Mouse (Mus musculus) adrenal gland, postnatal 36 days (tissue): Measurements from ENCODE around the gene Zfp358. TPM values are rescaled to one million over a fixed set of nuclear protein-coding genes. Genes with fewer than 3 reads are reported as not detected.

Experiments used
- DNase-seq, 2 experiments: peaks; one replicate each; pipeline ENCODE4 v3.0.0; 2021; ENCODE audit warnings: mixed read lengths in 1 of 2
- long read RNA-seq, 2 experiments: library from polyadenylated mRNA; stranded (forward); transcript quantifications; one replicate each; pipeline ENCODE4 v2.0.0; 2021; ENCODE audit warnings: borderline sequencing depth in 2 of 2
- total RNA-seq, 2 experiments: library from RNA; stranded (reverse); gene quantifications; 2 replicates each; pipeline ENCODE4 v1.2.3; 2021

Gene Zfp358
- total RNA-seq = 10 to 100 TPM; 18.3 to 22.3 TPM
- long read RNA-seq, experiment 1, transcript Zfp358-203 (1 exons, 2,200 nt) = minor isoform, 5 of 21 reads
- long read RNA-seq, experiment 1, transcript Zfp358-201 (2 exons, 1,999 nt) = major isoform, 16 of 21 reads
- long read RNA-seq, experiment 1, partial matches to known transcripts = 0 of 21 reads
- long read RNA-seq, experiment 1, other reads (novel, unspliced or antisense) = 0 of 21 reads
- long read RNA-seq, experiment 2, transcript Zfp358-201 (2 exons, 1,999 nt) = major isoform, 12 of 13 reads
- long read RNA-seq, experiment 2, partial matches to known transcripts = 0 of 13 reads
- long read RNA-seq, experiment 2, other reads (novel, unspliced or antisense) = 0 of 13 reads

DNA sequence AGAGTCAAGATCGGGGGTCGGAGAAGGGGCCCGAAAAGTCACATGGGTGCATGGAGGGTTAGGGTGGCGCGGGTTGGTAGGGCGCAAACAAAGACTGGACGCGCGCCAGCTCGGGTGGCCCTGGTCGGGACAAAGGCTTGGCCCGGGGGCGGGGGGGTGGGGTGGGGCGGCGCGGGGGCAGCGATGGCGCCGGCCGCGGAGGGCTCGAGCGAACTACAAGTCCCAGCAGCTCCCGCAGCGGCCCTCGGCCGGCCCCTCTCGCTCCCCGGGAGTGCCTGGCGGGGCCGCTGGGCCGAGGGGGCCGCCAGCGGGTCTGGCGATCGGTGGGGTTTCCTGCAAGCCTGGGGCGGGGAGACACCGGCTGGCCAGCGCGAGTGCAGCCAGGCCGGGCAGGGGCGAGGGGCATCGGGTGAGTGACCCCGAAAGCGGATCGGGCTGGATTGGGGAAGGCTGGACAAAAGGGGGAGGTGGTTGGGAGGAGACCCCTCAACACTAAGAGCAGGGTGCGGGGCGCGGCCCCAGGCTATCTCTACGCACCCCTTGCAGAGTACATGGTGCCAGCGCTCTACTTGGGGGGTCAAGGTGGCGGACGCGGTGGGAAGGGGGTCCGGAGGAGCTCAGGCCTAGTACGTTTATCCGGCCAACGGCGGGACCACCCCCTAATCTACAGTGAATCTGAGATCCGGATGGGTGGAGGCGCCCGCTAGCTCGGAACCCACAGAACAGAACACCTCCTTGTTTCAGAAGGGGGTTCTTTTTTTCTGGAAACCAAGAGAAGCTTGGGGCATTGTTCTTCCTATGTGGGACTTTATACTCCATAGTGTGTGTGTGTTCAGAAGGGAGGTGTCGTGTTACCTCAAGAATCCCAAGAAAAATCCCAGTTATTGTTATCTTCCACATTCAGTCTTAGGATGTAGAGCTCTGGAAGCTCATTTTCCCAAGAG is at the start of gene Zfp358:
Gene Zfp358 (plus strand): TSS at position 238 of the 944 bp plus-strand sequence.
- DNase-seq = peak; percentile 82 to 90

DNA sequence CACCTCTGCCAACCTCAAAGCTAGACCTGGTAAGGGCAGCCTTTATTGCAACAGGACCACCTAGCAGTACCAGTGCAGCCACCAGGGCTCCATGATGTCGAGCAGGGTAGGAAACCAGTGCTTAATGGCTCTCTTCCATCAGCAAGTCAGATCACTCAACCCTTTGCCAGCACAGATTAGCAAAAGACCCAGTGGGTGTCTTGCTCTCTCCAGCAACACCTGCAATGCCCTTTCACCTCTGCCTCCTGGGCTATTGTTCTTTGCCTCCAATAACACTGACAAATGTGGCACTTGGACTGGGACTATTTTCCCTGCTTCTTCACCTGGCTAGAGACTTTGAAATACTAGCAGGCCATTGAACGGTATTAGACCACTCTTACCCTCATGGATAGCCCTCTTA is 43.7 kb upstream of the Zfp358 start:
- no peak for DNase-seq

DNA sequence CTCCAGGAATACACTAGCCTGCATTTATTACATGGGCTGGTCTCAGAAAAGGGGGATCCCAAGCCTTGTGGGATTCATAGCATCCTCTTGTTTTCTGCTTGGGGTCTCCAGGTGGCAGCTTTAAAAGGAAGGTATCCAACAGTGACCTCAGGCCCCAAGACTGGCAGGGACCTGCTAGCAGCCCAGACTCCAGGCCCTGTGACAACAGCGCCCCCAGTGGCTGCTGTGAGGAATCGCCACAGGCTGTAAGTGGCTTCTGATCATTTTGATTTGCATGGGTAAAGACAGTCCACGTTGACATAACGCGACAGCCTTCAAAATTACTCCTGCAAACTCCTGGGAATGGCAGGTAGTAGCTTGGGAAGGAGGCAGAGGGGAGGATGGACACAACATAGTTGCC is 42.3 kb upstream of the Zfp358 start:
- DNase-seq = peak; percentile 66 to 80

DNA sequence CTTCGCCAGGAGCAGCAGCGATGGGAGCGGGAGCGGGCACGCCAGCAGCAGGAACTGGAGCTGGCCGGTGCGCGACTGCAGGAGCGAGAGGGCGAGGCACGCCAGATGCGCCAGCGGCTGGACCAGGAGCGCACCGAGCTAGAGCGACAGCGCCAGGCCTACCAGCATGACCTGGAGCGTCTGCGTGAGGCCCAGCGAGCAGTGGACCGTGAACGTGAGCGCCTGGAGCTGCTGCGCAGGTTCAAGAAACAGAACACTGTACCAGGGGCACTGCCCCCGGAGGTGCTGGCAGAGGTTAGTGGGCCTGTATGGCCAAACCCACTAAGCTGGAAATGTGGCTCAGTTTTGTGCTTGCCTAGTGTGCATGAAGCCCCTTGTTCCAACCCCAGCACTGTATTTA is 40.9 kb upstream of the Zfp358 start:
- DNase-seq = no peak

DNA sequence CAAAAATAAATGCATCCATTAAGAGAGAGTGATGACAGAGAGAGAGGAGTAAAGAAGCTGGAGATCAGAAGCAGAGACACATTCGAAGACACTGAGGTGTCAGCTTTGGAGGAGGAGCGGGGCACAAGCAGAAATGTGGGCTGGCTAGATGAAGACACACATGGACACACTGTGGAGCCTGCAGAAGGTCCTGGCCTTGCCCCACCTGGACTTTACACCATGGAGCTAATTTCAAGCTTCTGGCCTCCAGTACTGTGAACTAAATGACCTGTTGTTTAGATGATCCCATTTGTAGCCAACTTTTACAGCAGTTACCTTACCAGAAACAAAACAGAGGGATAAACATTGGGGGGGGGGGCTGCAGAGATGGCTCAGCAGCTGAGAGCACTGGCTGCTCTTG is 29.7 kb upstream of the Zfp358 start:
- DNase-seq = no peak

DNA sequence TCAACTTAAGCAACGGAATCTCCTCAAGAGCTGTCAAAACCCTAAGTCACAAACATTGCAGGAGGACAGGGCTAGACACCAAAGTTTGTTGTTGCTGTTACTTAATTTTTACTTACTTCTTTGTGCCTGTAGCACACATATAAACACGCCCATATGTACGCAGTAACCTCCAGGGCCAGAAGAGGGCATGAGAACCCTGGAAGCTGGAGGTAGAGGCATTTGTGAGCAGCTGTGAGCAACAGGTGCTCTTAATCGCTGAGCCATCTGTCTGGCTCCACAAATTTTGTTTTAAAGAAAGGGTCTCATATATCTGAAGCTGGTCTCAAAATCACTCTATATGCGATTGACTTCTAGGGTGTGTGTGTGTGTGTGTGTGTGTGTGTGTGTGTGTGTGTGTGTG is 28.6 kb upstream of the Zfp358 start:
- DNase-seq = peak; percentile 27 to 29

DNA sequence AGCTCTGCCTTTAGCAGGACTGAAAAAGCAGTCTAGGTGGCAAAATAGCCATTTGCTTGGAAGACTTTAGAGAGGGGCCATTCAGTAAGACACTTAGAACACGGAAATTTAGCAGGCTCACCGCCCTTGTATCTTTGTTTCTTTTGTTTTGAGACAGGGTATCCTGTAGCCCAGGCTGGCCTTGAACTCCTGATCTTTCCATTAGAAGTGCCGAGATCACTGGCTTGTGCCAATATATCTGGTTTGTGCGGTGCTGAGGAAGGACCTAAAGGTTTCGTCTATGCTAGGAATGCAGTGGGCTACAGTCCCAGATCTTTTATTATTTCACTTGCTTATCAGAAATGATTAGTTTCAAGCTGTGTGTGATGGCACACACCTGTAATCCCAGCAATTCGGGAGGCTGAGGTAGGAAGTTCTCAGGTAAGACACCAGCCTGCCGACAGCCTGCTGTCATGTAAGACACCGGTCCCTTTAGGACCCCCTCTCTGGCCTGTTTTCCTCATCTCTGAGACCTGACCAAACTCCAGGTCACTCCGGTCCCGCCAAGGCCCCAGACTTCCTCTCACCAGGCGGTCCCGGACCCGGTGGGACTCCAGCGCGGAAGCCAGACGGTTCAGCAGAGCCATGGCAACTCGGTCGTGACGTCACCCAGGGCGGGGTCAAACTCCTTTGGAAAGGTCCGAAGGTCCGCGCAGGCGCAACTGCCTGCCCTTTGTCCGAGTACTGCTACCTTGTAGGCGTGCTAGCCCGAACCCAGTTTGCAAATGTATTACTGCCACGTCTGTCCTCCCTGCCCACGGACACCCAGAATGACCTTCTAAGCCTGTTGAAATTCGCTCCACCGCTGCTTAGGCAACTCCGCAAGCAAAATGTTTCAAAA is 25.7 kb upstream of the Zfp358 start, which contains the start of gene Pex11g:
Gene Pex11g (minus strand): TSS at position 675 of the 880 bp plus-strand sequence.
- peak; percentile 100 for DNase-seq

DNA sequence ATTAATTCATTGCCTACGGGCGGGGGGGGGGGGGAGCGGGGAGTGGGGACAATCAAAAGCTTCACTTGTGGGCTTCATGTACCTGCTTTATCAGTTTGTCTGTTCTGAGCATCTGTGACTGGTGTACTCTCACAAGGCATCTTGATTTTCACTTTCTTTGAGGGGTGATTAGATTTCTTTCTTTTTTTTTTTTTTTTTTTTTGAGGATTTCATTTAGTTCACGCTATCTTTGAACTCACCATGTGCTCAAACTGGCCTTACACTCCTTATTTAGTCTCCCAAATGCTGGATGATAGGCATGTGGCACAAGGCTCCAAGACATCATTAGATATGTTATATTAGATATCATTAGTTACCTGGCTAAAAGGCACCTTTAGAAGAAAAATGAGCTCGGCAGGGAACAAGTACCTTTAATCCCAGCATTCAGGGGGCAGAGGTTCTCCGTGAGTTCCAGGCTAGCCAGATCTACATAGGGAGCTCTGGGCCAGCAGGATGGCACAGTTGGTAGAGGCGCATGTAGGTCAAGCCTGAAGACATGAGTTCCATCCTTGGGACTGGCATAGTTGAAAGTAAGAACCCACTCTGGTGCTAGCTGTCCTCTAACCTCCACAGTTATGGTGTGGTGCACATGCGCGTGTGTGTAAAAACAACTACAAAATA is 24.9 kb upstream of the Zfp358 start:
- DNase-seq = no peak

DNA sequence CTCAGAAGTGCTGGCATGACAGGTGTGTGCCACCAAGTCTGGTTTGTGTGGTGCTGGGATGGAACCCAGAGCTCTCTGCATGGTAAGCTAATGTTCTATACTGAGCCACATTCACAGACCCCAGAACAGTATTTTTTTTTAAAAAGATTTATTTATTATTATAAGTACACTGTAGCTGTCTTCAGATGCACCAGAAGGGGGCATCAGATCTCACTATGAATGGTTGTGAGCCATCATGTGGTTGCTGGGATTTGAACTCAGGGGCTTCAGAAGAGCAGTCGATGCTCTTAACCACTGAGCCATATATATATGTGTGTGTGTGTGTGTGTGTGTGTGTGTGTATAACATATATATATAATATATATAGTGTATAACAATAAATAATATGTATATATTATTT is 24.1 kb upstream of the Zfp358 start:
- no peak for DNase-seq

DNA sequence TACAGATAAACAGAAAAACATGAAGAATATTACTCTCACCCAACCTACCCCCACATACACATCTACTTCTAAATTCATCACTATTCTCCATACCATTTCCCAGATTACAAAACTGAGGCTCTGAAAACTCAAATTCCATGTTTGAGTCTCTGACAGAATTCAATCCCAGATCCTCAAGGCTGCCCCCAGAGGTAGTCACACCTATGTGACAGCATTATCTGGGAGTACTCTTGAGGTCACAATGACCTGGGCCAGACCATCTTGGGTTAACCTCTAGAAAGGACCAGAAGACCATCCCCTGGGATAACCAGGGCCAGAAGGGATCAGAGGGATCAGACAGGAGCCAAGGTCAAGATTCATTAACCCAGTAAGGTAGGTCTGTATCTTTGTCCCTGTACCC is 22.4 kb upstream of the Zfp358 start, which contains the start of gene Tex45:
Gene Tex45 (plus strand): TSS at position 301 of the 400 bp plus-strand sequence.
- no peak for DNase-seq

DNA sequence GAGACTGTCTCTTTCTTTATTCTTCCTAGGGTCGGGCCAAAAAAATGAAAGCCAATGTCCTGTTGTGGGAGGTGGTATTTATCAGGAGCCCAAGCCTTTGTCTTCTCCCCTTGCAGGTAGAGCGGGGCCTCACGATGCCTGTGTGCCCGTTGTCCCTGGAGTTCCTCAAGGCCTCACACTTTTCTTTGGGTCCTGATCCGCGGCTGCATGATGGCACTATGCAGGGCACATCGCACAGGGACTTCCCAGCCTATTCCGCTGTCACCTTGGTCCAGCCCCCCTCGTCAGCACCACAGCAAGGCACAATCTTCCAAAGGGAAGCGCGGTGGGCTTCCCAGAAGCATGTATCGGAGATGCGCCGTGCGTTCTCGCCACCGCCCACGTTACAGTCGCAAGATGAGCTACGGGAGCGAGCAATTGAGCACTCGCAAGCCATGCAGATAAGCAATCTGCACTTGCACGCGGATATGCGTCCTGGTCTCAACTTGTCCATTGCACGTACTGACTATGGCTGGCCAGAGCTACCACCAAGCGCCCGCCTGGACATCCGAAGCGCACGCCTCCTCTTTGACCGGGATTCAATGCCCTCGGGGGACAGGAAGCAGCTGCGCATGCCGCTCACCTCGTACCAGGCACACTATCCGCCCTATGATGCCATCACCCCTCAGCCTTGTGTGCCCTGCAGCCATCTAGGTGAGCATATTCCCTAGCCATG is 17.1 kb upstream of the Zfp358 start:
- DNase-seq = no peak

DNA sequence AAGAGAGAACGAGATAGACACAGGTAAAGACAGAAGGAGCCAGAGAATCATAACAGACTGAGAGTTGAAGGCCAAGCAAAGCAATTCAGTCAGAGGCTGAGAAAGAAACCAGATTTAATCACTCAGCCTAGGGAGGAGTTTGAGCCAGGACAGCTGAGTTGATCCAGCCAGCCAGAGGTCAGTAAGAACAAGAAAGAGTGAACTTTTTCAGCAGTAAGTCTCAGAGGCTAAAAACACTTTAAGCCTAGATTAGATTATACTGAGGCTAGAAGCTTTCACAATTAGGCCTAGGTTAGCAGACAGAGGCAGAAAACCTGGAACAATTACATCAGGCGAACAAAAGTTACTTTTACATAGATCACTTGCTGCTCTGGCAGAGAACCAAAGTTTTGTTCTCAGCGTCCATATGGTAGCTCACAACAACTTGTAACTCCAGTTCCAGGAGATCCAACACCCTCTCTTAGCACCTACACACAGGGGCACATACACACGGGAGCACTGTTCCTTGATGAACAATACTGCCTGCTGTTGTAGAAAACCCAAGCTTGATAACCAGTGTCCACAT is 12.6 kb upstream of the Zfp358 start:
- no peak for DNase-seq

DNA sequence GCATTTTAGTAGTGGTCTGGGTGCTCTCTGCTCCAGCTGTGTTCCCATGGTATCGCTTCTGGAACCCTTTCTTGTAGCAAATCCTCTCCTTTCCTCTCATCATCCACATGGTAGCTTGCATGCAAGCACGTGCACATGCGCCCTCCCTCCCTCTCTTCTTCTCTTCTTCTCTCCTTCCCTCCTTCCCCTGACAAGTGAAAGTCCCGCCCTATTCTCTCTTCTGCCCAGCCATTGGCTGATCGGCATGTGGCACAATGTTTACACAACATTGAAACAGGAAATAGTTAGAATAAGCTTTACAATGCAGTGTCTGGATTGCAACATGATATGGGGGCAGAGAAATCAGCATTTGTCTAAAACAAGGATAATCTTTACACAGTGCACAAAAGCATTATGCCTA is 11.3 kb upstream of the Zfp358 start:
- DNase-seq = no peak

DNA sequence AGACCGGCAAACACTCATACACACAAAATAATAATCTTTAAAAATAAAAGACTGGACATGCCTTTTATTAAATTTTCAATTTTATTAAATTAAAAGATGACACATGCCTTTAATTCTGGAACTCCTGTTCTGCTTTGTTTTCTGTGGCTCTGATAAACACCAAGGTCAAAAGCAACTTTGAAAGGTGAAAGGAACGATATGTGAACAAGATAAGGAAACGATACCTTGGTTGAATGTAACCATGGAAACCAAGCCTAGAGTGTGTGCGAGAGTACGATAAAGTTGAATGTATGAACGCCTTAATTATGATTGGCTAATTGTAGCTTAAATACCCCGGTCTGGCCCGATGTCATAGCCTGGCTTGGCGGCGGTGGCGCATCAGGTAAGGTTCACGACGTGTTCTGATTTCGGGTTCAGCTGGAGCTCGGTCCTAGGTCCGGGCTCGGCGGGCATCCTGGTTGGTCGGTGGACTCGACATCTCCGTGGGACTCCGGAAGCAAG is 10.6 kb upstream of the Zfp358 start:
- DNase-seq = no peak

DNA sequence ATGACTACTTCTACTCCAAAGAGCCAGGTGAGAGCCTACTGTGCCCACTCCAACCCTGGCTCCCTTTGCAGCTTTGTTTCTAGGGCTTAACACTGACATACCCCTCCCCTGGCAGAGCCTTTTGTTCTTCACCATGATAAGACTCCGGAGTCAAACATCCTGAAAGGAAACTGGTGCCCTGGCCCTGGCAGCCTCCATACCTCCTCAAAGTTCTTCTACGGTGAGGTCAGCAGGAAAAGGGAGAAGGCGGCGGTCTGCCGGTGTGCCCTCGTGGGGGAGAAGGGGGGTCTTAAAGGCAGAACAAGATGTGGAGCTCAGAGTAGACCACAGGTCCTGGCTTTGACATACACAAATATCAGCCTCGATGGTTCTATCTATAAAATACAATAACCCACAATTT is 9.4 kb upstream of the Zfp358 start:
- DNase-seq = no peak

DNA sequence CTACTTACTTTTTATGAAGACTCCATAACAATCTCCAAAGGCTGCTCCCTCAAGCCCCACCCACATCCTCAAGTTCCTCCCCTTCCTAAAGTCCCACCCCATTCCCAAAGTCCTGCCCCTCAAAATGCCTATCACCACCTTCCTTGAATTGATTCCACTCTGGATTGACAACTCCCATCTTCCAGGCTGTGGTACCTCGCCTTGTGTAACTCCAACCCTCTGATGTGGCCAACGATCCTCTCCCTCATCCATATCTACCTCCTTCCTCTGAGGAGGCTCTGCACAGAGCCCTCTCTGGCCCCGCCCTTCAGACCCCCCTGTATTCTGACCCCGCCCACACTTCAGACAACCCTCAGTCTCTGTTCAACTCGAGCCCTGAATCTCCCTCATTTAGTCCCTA is 7.7 kb upstream of the Zfp358 start:
- no peak for DNase-seq

DNA sequence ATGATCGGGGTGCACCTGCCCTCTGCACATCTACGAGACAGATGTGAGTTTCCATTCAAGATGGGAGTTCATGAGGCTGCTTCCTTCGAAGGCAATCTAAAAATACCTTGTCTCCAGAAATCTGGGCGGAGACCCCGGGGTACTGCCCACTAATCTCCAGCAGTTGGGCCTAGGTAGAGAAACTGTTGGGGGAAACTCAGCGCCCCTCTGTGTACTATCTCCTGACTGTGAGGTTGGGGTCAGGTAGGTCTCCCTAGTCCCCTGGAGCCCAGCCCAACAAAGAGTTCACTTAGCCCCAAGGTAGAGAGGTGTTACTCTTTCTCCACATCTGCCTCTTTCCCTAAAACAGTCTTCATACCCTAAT is 889 bp downstream of the Zfp358 start:
- no peak for DNase-seq

DNA sequence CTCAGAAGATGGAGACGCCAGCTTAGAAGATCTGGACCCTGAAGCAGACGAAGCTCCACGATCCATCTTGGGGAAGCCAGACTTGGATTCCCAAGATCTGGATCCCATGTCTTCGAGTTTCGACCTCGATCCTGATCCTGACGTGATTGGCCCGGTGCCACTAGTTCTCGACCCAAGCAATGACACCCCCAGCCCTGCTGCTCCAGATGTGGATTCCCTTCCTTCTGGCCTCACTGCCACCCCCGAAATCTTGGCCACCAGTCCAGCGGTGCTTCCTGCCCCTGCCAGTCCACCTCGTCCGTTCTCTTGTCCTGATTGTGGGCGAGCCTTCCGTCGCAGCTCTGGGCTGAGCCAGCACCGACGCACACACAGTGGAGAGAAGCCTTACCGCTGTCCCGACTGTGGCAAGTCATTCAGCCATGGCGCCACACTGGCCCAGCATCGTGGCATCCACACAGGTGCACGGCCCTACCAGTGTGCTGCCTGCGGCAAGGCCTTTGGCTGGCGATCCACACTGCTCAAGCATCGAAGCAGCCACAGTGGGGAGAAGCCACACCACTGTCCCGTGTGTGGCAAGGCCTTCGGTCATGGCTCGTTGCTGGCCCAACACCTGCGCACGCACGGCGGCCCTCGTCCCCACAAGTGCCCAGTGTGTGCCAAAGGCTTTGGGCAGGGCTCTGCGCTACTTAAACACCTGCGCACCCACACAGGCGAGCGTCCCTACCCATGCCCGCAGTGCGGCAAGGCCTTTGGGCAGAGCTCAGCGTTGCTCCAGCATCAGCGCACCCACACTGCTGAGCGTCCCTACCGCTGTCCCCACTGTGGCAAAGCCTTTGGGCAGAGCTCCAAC is 2.9 kb downstream of the Zfp358 start:
- no peak for DNase-seq

DNA sequence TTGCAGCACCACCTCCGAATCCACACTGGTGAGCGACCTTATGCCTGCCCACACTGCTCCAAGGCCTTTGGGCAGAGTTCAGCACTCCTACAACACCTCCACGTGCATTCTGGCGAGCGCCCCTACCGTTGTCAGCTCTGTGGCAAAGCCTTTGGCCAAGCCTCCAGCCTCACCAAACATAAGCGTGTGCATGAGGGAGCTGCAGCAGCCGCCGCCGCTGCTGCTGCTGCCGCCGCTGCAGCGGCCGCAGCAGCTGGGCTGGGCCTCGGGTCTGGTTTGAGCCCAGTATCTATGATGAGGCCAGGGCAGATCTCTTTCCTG is 3.5 kb downstream of the Zfp358 start:
- DNase-seq = no peak

DNA sequence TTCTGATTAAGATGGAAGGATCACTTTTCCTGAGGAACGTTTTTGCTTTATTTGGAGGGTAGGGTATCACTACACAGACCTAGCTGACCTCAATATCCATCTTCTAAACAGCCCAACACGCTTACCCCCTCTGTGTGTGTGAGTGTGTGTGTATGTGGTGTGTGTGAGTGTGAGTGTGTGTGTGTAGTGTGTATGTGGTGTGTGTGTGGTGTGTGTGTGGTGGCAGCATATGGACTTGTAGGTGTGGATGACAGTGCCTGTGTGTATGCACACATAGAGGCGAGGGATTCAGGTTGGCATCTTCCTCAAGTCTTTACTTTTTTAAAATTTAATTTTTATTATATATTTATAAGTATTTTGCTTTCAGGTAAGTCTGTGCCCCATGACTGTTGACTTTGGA is 5.6 kb downstream of the Zfp358 start:
- DNase-seq = no peak
